Mouse (Mus musculus): ENCODE data around the gene Cacna2d3.

The Cacna2d3 gene

DNA sequence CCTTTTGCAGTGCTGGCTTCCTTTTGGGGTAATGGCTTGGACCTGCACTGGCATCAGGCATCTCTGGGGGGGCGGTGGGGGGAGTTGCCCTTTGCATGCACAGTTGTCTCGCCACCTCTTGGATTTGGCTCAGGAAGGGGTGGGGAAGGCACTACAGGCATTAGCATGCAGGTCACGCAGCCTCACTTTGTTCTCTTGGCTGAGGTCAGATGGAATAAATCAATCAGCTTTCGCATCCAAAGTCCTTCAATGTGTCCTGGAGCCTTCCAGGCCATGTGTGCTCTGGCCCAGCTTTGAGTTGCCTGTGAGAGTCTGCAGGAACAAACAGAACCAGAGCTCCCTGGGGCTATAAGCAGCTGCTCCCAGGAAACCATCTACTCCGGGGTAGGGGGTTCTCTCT, 705.8 kb downstream of the Cacna2d3 start:
- peak; percentile 19 for DNase-seq (ENCODE audit: low read depth, low spot score)

GRCm38 (mm10) chr14:29014680-29015079, 707.0 kb downstream of the Cacna2d3 start:
- DNase-seq (ENCODE audit: low read depth, low spot score): no peak

DNA sequence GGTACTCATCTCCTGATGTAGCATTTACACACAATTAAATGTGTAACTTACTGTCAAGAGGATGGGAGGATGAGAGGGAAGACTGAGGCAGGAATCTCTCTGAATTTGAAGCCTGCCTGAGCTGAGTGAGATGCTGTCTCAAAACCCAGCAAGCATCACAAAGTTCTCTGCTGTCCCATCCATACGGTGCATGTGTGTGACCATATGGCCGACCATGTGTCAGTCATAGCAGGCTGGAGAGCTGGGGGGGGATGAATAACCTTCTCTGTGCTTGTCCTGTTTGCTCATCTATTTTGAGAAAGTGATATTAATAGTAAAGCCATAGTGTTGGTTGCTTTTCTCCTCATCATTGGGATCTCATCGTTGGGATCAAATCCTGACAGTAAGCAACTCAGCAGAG, 708.5 kb downstream of the Cacna2d3 start:
- DNase-seq (ENCODE audit: low read depth, low spot score): no peak

- DNase-seq (ENCODE audit: low read depth, low spot score): no peak
Measured at GRCm38 (mm10) chr14:29009644-29010043, 712.0 kb downstream of the Cacna2d3 start.

GRCm38 (mm10) chr14:29005228-29005840, 716.3 kb downstream of the Cacna2d3 start:
- no peak for DNase-seq (ENCODE audit: low read depth, low spot score)

GRCm38 (mm10) chr14:28996569-28996968, 725.1 kb downstream of the Cacna2d3 start:
- no peak for DNase-seq (ENCODE audit: low read depth, low spot score)

- no peak for DNase-seq (ENCODE audit: low read depth, low spot score)
Measured at GRCm38 (mm10) chr14:28988211-28988900, 733.3 kb downstream of the Cacna2d3 start.

GRCm38 (mm10) chr14:28984276-28984675, 737.4 kb downstream of the Cacna2d3 start:
- no peak for DNase-seq (ENCODE audit: low read depth, low spot score)

DNA sequence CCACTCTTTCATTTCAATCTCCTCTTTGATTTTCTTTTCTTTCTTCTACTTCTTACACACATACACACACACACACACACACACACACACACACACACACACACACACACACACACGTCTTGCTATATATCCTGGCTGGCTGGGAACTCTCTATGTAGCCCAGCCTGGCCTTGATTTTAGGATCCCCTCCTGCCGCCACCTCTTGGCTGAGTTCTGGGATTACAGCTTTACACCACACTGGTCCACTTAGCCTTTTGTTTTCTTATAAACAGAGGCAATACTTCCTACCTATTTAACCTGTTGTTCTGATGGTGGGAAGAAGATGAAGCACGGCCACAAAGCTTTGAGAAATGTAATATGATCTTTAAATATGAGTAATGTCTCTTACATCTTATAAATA, 741.2 kb downstream of the Cacna2d3 start:
- DNase-seq (ENCODE audit: low read depth, low spot score): peak; percentile 32

DNA sequence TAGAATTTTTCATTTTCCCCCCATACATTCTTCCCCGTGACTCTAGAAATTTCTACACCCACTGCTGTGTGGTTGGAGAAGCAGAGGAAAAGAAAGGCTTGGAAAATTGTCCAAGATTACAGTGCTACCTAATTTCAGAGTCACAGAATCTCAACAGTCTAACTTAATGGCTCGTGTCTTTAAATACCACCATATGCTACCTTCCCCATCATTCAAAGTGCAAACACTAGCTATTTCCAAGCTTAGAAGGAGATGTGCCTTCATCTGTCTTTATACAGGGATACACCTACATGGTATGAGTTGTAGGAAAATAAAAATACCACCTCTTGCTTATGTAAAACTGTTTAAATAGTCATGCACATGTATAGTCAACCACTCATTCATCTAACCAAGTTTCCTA, 742.4 kb downstream of the Cacna2d3 start:
- DNase-seq (ENCODE audit: low read depth, low spot score): no peak

- DNase-seq (ENCODE audit: low read depth, low spot score): peak; percentile 83
Measured at GRCm38 (mm10) chr14:28972620-28973019, 749.0 kb downstream of the Cacna2d3 start.

- DNase-seq (ENCODE audit: low read depth, low spot score): no peak
Measured at GRCm38 (mm10) chr14:28969247-28969646, 752.4 kb downstream of the Cacna2d3 start.

GRCm38 (mm10) chr14:28966881-28967280, 754.8 kb downstream of the Cacna2d3 start:
- DNase-seq (ENCODE audit: low read depth, low spot score): no peak

DNA sequence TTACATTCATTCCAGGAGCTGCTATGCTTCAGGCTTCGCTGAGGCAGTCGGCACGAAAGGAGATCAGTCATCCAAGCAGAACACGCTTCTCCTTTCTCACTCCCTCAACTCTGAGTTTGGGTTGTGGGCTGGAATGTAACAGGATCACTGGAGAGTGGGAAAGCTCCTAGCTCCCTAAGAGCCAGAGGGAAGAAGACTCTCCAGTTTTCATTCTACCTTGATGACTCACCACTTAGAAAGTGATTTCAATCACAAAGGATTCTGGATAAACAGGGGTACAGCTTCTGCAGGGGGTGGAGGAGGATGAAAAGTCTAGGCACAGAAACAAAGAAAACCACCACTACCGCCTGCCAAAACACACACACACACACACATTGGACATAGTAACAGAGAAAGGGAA, 760.3 kb downstream of the Cacna2d3 start:
- DNase-seq (ENCODE audit: low read depth, low spot score): no peak

- no peak for DNase-seq (ENCODE audit: low read depth, low spot score)
Measured at GRCm38 (mm10) chr14:28959042-28959441, 762.6 kb downstream of the Cacna2d3 start.

GRCm38 (mm10) chr14:28958131-28959015, 763.3 kb downstream of the Cacna2d3 start:
- peak; percentile 42 for DNase-seq (ENCODE audit: low read depth, low spot score)

GRCm38 (mm10) chr14:28955181-28955580, 766.5 kb downstream of the Cacna2d3 start:
- DNase-seq (ENCODE audit: low read depth, low spot score): no peak

GRCm38 (mm10) chr14:28954588-28954987, 767.1 kb downstream of the Cacna2d3 start:
- no peak for DNase-seq (ENCODE audit: low read depth, low spot score)

DNA sequence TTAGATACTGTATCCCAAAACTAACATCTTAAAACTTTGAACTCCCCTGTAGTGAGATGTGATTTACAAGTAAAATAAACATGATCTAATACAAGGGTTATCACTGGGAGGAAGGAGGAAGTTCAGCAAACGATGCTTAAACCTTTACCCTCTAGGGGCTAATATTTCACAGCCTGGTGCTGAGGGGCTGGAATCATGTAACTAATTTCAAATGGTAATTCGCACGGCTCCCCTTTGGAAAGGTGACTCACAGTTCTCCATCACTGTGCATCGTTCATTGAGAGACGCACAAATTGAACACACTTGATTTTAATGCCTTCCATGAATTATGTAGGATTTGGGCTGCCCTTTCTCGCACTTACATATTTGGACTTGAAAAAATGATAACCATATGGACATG, 767.6 kb downstream of the Cacna2d3 start:
- no peak for DNase-seq (ENCODE audit: low read depth, low spot score)

GRCm38 (mm10) chr14:28953409-28953808, 768.3 kb downstream of the Cacna2d3 start:
- no peak for DNase-seq (ENCODE audit: low read depth, low spot score)

DNA sequence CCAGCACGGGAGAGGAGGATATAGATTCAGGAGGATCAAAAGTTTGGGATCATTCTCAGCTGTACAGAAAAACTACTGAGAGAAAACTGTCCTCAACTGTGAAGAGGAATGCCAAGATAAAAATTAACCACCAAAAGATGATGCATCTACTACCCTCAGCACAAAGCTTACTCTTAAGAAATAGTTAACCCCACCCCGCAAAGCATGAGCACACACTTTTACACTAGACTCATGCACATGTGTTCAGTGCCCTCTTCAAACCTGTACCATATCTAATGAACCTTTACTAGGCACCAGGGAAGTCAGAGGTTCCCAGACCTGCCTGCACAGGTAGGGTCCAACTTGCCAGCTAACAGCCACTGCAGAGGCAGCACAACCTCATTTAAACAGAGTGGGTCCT, 771.2 kb downstream of the Cacna2d3 start:
- DNase-seq (ENCODE audit: low read depth, low spot score): no peak

DNA sequence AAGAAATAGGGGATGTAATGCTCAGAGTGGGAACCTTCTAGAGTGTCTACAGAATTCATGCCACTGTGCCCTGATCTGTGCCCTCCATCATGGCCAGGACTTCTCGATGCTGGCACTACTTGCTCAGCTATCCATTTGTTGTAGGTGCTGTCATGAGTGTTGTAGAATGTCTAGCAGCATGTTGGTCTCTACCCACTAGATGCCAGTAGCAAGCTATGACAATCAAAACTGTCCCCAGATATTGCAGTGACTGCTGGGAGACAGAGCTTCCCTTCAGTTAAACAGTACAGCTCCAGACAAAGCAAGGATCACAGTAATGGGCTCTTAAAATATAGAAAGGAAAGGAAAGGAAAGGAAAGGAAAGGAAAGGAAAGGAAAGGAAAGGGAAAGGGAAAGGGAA, 771.9 kb downstream of the Cacna2d3 start:
- DNase-seq (ENCODE audit: low read depth, low spot score): no peak

All from forelimb bud, embryonic 11.5 days (tissue).